Mouse (Mus musculus): ENCODE data around the gene As3mt. TPM values are rescaled to one million over a fixed set of nuclear protein-coding genes. Genes with fewer than 3 reads are reported as not detected.
"Not testable (repeated sequence)": the region's sequence is repeated elsewhere in the genome, so short reads cannot be mapped to it uniquely, and the experiment has no call there.

Gene As3mt
- total and polyA plus RNA-seq, 3 experiments, result 0.49 TPM; not detected in 2

DNA sequence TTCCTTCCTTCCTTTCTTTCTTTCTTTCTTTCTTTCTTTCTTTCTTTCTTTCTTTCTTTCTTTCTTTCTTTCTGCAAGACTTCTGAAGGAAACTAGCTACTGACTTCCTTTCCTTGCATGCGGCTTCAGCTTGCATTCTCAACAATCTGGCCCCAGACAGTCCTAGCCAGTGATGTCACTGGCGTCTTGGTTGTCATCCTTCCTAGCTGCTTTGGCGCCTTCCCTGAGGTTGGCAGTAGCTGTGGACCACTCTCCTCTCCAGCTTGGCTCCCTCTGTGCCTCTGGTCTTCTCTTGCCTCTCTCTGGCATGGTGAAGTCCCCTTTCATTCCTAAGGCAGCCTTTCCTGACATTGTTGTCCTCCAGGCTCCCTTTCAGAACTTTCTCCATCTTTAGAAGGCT, 69.6 kb downstream of the As3mt start:
- no peak for DNase-seq (ENCODE audit: low spot score)
- no peaks in the 10 kb centered on the region for H3K27me3 ChIP-seq (ENCODE audit: insufficient read depth, low read length)

DNA sequence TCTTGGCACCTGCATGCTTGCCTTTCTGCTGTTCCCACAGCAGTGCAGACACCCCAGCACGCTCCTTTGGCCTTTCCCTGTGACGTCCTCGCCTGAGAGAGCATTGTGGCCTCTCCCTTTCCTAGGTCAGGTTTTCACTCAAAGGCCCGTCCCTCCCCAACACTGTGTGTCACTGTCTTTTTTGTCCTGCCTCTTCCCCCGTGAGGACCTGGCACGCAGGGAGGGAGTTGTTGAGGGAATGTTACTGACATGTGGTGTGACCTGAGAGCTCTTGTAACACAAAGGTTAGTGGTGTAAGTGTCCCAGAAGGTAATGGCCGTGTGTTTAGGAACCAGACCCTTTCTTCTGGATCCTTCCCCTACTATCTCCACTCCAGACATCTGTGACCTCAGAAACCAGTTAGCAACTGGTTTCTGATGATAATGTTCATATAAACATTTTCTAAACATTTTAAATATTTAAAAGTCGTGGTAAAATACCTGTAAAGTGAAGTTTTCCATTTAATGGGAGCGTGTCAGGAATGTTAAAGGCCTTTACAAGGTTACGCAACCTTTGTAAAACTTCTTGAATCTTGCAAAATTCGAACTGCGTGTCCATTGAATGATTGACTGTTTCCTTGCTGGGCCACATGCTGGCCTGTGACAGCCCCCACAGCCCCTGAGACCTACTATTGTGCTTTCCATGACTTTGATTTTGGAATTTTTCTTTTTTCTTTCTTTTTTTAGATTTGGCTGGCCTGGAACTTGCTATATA, 70.8 kb downstream of the As3mt start:
- no peak for DNase-seq (ENCODE audit: low spot score)
- H3K4me3 ChIP-seq (ENCODE audit: low read depth, low read length), result no peak overlapping the region
- H3K27me3 ChIP-seq (ENCODE audit: insufficient read depth, low read length), result no peaks in the 10 kb centered on the region
- TF ChIP-seq GATA1 (IDR thresholded peaks at IDR 0.05; ENCODE audit: borderline replicate concordance, low read length) (no peak), POLR2AphosphoS5 (IDR thresholded peaks at IDR 0.05; ENCODE audit: insufficient replicate concordance, low read depth, low read length) (no peak), TAL1 (conservative IDR thresholded peaks at IDR 0.05; ENCODE audit: low read depth, low read length) (no peak), CTCF (IDR thresholded peaks at IDR 0.05; ENCODE audit: low read depth, low read length) (no peak), GATA2 (IDR thresholded peaks at IDR 0.05; ENCODE audit: borderline replicate concordance, low read depth, low read length) (no peak)
- no peak for ATAC-seq (ENCODE audit: extremely low read depth, insufficient number of reproducible peaks, low FRiP score, poor library complexity, severe bottlenecking)
- H3K9me3 ChIP-seq (replicated peaks), result no peaks in the 10 kb centered on the region
- peaks cover 63% of the 10 kb centered on the region for H3K36me3 ChIP-seq (replicated peaks)
- peaks cover 42% of the 10 kb centered on the region for H3K4me1 ChIP-seq (ENCODE audit: insufficient read depth, low read depth, low read length)

More for the DNA sequence above, 69.6 kb downstream of the As3mt start:
- ATAC-seq (ENCODE audit: extremely low read depth, insufficient number of reproducible peaks, low FRiP score, poor library complexity, severe bottlenecking), result no peak
- no peak overlapping the region for H3K4me3 ChIP-seq (ENCODE audit: low read depth, low read length)
- H3K36me3 ChIP-seq (replicated peaks), result peaks cover 67% of the 10 kb centered on the region
- TF ChIP-seq GATA1 (IDR thresholded peaks at IDR 0.05; ENCODE audit: borderline replicate concordance, low read length) (no peak), CTCF (IDR thresholded peaks at IDR 0.05; ENCODE audit: low read depth, low read length) (no peak), TAL1 (conservative IDR thresholded peaks at IDR 0.05; ENCODE audit: low read depth, low read length) (no peak), POLR2AphosphoS5 (IDR thresholded peaks at IDR 0.05; ENCODE audit: insufficient replicate concordance, low read depth, low read length) (no peak), GATA2 (IDR thresholded peaks at IDR 0.05; ENCODE audit: borderline replicate concordance, low read depth, low read length) (no peak)
- peaks cover 44% of the 10 kb centered on the region for H3K4me1 ChIP-seq (ENCODE audit: insufficient read depth, low read depth, low read length)
- H3K9me3 ChIP-seq (replicated peaks), result no peaks in the 10 kb centered on the region

DNA sequence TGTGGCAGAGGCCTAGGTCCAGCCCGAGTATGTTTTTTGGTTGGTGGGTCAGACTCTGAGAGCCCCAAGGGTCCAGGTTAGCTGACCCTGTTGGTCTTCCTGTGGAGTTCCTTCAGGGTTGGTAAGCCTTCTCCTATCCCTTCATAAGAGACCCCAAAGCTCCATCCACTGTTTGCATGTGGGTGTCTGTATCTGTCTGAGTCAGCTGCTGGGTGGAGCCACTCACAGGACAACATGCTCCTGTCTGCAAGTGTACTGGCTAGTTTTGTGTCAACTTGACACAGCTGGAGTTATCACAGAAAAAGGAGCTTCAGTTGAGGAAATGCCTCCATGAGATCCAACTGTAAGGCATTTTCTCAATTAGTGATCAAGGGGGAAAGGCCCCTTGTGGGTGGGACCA, 71.9 kb downstream of the As3mt start:
- H3K9me3 ChIP-seq (replicated peaks); H3K4me3 ChIP-seq (ENCODE audit: low read depth, low read length); ATAC-seq (ENCODE audit: extremely low read depth, insufficient number of reproducible peaks, low FRiP score, poor library complexity, severe bottlenecking); H3K27me3 ChIP-seq (ENCODE audit: insufficient read depth, low read length); DNase-seq (ENCODE audit: low spot score): not testable (repeated sequence)
- H3K4me1 ChIP-seq (ENCODE audit: insufficient read depth, low read depth, low read length), result peaks cover 50% of the 10 kb centered on the region
- peaks cover 66% of the 10 kb centered on the region for H3K36me3 ChIP-seq (replicated peaks)

DNA sequence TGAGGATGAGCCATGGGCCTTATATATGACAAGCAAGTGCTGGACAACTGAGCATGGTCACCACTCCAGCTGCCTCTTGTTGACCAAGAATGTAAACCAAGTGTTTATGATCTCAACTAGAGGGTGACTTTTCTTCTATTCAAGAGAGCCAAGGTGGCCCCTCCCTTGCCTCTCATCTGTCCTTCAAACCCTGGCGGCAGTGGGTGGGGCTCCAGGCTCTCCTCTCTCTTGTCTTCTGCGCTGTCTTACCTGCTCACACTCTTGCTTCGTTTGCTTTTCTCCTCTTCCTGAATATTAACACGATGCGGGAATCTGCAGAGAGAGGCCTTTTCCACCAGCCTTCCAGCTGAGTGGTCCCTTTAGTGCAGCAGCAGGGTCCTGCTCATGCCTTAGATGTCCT, 76.8 kb downstream of the As3mt start:
- TF ChIP-seq GATA1 (IDR thresholded peaks at IDR 0.05; ENCODE audit: borderline replicate concordance, low read length) (no peak), CTCF (IDR thresholded peaks at IDR 0.05; ENCODE audit: low read depth, low read length) (no peak), GATA2 (IDR thresholded peaks at IDR 0.05; ENCODE audit: borderline replicate concordance, low read depth, low read length) (no peak), POLR2AphosphoS5 (IDR thresholded peaks at IDR 0.05; ENCODE audit: insufficient replicate concordance, low read depth, low read length) (no peak), TAL1 (conservative IDR thresholded peaks at IDR 0.05; ENCODE audit: low read depth, low read length) (no peak)
- ATAC-seq (ENCODE audit: extremely low read depth, insufficient number of reproducible peaks, low FRiP score, poor library complexity, severe bottlenecking), result no peak

DNA sequence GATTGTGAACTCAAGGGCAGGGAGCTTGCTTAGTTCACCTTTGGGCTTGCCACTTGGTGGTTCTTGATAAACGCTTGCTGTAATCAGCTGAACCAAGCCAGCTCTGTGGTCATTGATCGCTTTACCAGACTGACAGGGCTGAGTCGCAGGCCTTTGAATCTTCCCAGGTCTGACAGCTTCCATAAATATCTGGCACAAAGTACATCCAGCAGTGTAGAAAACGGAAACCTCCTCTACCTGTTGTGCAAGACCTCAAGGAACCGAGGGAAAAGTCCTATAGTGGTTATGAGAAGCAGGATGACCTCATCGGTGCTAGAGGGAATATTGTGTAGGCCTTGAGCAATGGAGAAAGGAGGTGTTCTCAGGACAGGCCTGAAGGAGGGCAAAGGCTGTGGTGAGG, 77.2 kb downstream of the As3mt start:
- DNase-seq (ENCODE audit: low spot score) (no peak), ATAC-seq (ENCODE audit: extremely low read depth, insufficient number of reproducible peaks, low FRiP score, poor library complexity, severe bottlenecking) (no peak)
- H3K4me3 ChIP-seq (ENCODE audit: low read depth, low read length), result no peak overlapping the region
- TF ChIP-seq TAL1 (conservative IDR thresholded peaks at IDR 0.05; ENCODE audit: low read depth, low read length) (no peak), POLR2AphosphoS5 (IDR thresholded peaks at IDR 0.05; ENCODE audit: insufficient replicate concordance, low read depth, low read length) (no peak), GATA2 (IDR thresholded peaks at IDR 0.05; ENCODE audit: borderline replicate concordance, low read depth, low read length) (no peak), CTCF (IDR thresholded peaks at IDR 0.05; ENCODE audit: low read depth, low read length) (no peak), GATA1 (IDR thresholded peaks at IDR 0.05; ENCODE audit: borderline replicate concordance, low read length) (no peak)
- no peaks in the 10 kb centered on the region for H3K27me3 ChIP-seq (ENCODE audit: insufficient read depth, low read length)
- H3K36me3 ChIP-seq (replicated peaks), result peaks cover 69% of the 10 kb centered on the region
- peaks cover 23% of the 10 kb centered on the region for H3K4me1 ChIP-seq (ENCODE audit: insufficient read depth, low read depth, low read length)
- no peaks in the 10 kb centered on the region for H3K9me3 ChIP-seq (replicated peaks)

More for the DNA sequence above, 76.8 kb downstream of the As3mt start:
- H3K36me3 ChIP-seq (replicated peaks), result peaks cover 67% of the 10 kb centered on the region
- no peak overlapping the region for H3K4me3 ChIP-seq (ENCODE audit: low read depth, low read length)
- no peaks in the 10 kb centered on the region for H3K27me3 ChIP-seq (ENCODE audit: insufficient read depth, low read length)
- no peak for DNase-seq (ENCODE audit: low spot score)
- H3K9me3 ChIP-seq (replicated peaks), result no peaks in the 10 kb centered on the region
- peaks cover 26% of the 10 kb centered on the region for H3K4me1 ChIP-seq (ENCODE audit: insufficient read depth, low read depth, low read length)

DNA sequence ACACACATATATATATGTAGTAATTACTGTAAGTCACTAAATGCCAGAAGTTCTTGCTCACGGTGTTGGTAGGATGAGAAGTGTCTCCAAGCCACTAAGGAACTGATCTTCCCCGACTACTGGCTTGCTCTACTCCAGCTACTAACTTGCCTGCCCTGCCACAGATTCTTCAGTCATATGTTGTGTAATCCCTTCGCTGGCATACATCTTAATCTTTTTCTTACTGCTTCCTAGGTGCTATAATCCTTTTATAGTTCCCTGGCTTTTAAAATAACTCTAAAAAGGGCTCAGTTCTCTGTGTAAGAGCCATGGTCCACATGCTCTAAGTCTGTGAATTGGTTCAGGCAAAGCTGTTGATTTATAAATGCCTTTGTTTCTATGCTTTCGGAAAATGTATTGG, 78.4 kb downstream of the As3mt start:
- Histone ChIP-seq H3K36me3 (replicated peaks) (peaks cover 67% of the 10 kb centered on the region), H3K4me3 (ENCODE audit: low read depth, low read length) (no peak overlapping the region), H3K9me3 (replicated peaks) (no peaks in the 10 kb centered on the region), H3K27me3 (ENCODE audit: insufficient read depth, low read length) (no peaks in the 10 kb centered on the region), H3K4me1 (ENCODE audit: insufficient read depth, low read depth, low read length) (peaks cover 21% of the 10 kb centered on the region)
- ATAC-seq (ENCODE audit: extremely low read depth, insufficient number of reproducible peaks, low FRiP score, poor library complexity, severe bottlenecking) (no peak), DNase-seq (ENCODE audit: low spot score) (no peak)
- TF ChIP-seq GATA2 (IDR thresholded peaks at IDR 0.05; ENCODE audit: borderline replicate concordance, low read depth, low read length) (no peak), POLR2AphosphoS5 (IDR thresholded peaks at IDR 0.05; ENCODE audit: insufficient replicate concordance, low read depth, low read length) (no peak), TAL1 (conservative IDR thresholded peaks at IDR 0.05; ENCODE audit: low read depth, low read length) (no peak), CTCF (IDR thresholded peaks at IDR 0.05; ENCODE audit: low read depth, low read length) (no peak), GATA1 (IDR thresholded peaks at IDR 0.05; ENCODE audit: borderline replicate concordance, low read length) (no peak)

Data from G1E (cell line).